Mouse (Mus musculus) kidney, adult 9 months (tissue): ENCODE data around the gene Prr12.
A peak's percentile ranks its signal among the peaks of the same experiment; 100 is the strongest.
"Not testable (repeated sequence)": the region's sequence is repeated elsewhere in the genome, so short reads cannot be mapped to it uniquely, and the experiment has no call there.

Experiments used
- DNase-seq: peaks from one replicate; pipeline ENCODE4 v3.0.0; 2022

The Prr12 gene

DNA sequence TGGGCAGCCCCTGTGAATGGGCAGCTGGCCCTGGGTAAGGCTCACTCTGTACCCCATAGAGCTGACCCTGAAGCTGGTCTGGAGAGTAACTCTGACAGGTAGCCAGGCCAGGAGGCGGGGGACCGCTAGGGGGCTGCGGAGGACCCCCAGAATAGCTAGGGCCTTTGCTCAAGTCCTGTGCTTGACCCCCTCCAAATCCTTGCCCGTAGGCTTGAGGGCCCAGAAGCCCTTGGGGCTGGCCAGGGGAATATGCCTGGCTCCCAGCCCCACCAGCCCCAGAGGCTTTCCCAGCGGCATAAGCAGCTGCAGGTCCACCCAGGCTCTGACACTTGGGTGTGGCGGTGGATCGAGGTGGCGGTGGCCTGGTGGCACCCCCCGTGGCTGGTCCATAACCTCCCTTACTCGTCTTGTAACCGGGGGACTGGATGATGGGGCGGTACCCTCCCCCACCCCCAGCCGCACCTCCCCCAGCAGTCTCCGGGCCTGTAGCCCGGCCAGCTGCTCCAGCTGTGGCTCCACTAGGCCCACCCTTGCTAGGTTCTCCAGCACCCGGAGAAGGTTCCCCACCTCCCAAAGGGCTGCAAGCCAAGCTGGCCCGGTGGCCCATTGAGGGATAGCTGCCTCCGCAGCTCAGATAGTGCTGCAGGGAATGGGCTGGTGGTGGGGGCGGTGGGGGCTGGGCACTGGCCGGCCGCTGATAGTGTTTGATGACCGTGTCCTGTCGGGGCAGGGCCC, 3.6 kb downstream of the Prr12 start:
- no peak for DNase-seq

DNA sequence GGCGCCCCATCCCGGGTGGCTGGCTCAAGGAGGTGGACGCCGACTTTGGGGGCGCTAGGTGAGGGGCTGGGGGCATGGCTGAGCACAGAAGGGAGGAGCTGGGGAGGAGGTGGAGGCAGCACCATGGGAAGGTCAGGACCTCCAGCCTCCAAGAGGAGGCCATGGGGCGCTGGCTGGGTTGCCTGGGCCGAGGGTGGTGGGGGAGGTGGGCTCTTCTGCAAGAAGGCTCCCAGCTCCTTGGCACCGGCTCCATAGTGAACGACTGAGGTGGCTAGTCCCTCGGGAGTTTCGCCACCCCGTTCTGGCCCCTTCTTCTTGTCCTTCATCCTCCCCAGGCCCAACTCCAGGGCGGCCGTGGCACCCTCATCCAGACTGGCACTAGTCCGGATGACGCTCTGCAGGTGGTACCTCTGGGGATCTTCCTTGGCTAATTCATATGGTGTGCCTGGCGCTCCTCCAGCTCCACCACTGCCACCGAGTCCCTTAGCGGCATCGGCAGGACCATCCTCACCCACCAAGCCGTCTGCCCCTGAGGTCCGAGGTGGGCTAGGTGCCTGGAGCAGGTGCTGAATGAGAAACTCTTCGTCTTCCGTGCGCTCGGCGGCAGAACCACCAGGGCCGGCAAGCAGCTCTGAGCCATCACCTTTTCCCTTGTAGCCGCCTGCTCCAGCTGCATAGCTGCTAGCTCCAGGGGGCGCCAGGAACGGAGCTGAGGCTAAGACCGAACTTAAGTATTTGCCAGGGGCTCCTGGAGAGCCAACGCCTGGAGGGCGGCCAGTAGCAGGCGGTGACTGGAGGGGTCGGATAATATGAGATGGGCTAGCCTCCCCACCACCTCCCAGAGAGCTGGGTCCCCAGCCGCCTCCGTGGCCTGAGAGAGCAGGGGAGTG, 4.4 kb downstream of the Prr12 start:
- DNase-seq, result no peak

DNA sequence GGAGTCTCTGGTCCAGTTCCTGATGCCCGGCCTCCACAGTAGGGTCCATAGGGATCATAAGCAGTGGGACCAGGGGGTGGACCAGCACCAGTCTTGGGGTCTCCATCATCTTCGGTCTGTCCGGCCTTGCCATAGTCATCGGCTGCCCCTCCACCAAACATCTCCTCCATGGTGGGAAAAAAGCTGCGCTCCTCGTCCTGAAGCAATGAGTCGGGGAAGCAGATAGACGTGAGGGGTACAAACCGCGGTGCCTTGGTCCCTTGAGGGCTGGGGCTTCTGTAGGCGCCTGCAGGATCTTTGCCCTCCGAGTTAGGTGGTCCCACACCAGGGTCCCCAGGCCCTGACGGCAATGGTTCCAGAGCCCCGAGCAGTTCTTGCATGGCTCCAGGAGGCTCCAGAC, 5.2 kb downstream of the Prr12 start:
- DNase-seq, result no peak

GRCm38 (mm10) chr7:45046853-45047350, 5.8 kb downstream of the Prr12 start:
- DNase-seq, result no peak

DNA sequence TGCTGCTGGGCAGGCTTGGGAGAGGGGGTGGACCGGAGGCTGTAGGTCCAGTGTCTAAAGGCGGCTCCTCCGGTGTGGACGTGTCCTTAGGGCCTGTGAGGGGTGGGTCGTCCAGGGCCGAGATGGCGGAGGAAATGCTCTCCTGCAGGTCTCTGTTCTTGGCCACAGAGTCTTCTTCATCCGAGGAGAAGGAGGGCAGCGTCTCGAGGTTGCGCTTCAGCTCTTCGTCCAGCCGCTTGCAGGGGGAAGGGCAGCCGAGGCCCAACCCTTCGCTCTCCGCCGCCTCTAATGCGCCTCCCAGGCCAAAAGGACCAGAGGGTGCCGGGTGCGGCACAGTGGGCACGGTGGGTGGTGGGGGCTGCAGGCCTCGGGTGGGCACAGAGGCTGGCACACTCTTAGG, 6.9 kb downstream of the Prr12 start:
- DNase-seq, result no peak

GRCm38 (mm10) chr7:45043307-45043706, 9.4 kb downstream of the Prr12 start:
- no peak for DNase-seq

DNA sequence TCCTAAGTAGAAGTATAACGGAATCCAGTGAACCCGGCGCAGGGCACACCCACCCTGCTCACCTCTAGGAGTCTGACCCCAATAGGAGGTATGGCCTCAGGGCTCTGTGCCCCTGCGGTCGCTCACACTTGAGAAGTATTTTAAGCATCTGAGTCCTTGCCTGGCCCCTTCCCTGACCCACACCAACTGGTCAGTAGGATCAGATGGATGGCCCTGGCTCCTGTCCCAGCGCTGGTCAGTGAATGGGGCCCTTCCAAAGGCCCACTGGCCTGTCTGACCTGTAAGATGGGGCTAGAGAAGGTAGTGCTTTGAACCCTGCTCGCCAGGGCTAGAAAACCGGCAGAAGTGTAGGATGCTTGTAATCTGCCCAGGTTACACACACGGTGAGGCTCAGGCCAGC, 11.8 kb downstream of the Prr12 start:
- DNase-seq, result no peak

DNA sequence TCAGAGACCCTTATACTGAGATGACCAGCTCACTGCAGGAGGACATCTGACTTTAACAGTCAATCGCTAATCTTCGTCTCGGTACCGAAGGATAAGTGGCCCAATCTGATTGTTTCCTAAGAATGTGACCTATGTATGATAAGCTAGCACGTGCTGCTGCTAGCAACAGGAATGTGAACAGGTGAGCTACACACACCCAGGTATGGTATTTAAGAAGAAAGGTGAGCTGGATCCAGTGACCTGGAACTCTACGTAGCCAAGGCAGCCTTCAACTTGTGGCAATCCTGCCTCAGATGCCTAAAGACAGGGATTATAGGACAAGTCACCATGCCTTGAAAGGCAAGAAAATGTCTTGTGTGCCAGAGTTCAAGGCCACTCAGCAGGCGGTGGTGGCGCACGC, 14.3 kb downstream of the Prr12 start:
- no peak for DNase-seq

- peak; percentile 73 for DNase-seq
Measured at GRCm38 (mm10) chr7:45037720-45038361, 14.8 kb downstream of the Prr12 start.

GRCm38 (mm10) chr7:45036702-45037101, 16.0 kb downstream of the Prr12 start:
- DNase-seq, result no peak

GRCm38 (mm10) chr7:45035631-45036030, 17.1 kb downstream of the Prr12 start:
- no peak for DNase-seq

- no peak for DNase-seq
Measured at GRCm38 (mm10) chr7:45033722-45034359, 18.8 kb downstream of the Prr12 start.

- DNase-seq, result no peak
Measured at GRCm38 (mm10) chr7:45030857-45031256, 21.8 kb downstream of the Prr12 start.

DNA sequence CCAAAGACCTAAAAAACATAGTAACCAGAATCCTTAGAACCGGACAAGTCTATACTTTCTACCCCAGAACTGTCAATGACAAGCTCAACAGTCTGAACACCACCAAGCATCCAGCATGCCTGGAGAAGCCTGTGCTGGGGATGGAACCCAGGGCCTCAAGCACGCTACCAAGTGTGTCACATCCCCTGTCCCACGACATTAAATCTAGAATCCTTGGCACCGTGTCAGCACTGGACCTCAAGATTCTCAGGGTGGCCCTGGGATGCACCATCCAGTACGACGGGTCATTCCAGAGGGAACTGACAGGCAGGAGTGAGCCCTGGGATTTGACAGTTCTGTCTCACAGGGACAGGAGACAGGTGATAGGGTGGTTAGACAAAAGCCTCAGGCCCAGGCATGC, 22.7 kb downstream of the Prr12 start:
- DNase-seq, result no peak

GRCm38 (mm10) chr7:45028351-45028750, 24.3 kb downstream of the Prr12 start:
- DNase-seq, result no peak

DNA sequence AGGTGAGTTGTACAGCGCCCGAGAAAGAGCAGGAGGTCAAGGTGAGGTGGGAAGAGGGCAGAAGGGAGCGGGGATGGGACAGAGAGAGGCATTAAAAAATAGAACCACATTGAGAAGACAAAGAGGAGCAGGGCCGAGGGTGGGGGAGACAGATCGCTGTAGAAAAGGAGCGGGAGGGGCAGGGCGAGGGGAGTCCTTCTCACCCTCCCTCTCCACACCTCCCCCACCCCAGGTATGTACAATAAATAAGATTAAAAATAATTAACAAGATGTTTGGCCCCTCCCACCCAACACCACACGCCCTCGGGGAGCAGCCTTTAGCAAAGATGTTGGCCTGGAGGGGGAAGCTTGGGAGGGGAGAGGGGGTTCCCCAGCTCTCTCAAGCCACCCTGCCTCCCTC, 24.9 kb downstream of the Prr12 start:
- DNase-seq, result no peak

DNA sequence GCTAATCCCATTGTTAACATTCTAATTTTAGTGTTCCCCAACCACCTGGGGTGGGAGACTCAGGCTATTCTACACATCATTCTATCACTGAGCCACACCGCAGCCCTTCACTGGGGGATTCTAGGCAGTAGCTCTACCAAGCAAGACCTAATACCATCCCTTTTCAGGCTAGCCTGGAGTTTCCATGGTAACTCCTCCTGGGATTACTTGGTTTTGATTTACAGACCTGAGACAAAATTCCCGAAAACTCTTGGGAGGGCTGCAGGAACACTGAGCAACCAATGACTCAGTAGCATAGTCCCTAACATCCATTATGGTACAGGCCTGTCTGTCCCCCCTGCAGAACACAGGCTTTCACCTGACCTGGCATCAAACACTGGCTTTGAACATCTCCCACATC, 26.4 kb downstream of the Prr12 start:
- no peak for DNase-seq

DNA sequence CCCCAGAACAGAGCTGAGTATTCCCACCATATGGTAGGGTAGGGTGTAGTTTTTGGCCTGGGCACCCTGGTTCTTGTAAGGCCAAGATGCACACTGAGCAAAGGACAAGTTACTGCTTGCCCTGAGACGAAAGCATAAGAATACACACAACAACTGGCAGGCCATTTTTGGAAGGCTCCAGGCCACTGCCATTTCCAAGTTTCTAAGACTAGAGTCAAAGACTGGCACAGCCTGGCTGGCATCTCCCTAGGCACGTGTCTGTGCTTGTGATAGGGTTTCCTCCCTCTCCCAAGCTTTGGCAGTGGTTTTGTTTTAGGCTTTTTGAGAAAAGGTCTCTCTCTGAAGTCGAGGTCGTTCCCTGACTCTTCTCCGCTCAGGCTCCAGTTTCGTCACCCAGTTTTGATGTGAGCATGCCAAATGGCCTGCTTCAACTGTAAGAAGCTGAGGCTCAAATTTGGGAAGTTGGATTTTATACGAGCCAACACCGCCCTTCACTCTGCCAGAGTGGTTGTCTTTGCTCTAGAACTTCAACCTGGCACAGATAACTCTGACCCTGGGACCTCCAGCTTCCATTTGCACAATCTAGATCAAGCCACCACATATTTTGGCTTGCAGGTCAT, 27.0 kb downstream of the Prr12 start:
- DNase-seq, result no peak

GRCm38 (mm10) chr7:45024281-45025248, 28.1 kb downstream of the Prr12 start:
- DNase-seq, result no peak

GRCm38 (mm10) chr7:45023711-45024110, 29.0 kb downstream of the Prr12 start:
- DNase-seq, result not testable (repeated sequence)

GRCm38 (mm10) chr7:45020225-45020624, 32.5 kb downstream of the Prr12 start:
- DNase-seq, result no peak
